Mouse (Mus musculus) neural tube, embryonic 11.5 days (tissue): ENCODE data around the gene Tmem186. TPM values are rescaled to one million over a fixed set of nuclear protein-coding genes. Genes with fewer than 3 reads are reported as not detected.

Source experiments
- ATAC-seq: fragments of 200-750 bp; cut with Nextera tagmentation; 2 replicates; pipeline ENCODE4 v1.8.0; 2017; ENCODE audit warnings: moderate number of reproducible peaks, mild to moderate bottlenecking, moderate TSS enrichment, moderate library complexity; ENCODE audit not compliant: insufficient read depth, low FRiP score, low TSS enrichment
- DNase-seq: peaks from one replicate; pipeline ENCODE4 v3.0.0-alpha.2; 2015; ENCODE audit warnings: low spot score
- H3K27ac ChIP-seq: fragments of 300-500 bp; sonication (generic); 2 replicates; pipeline ENCODE4 v1.5.1; 2014; ENCODE audit warnings: low read depth, mild to moderate bottlenecking, low read length
- H3K27me3 ChIP-seq: fragments of 300-500 bp; sonication (generic); 2 replicates; pipeline ENCODE4 v1.6.1; 2014; ENCODE audit warnings: mild to moderate bottlenecking, low read length, mixed read lengths; ENCODE audit not compliant: control insufficient read depth, insufficient read depth
- H3K36me3 ChIP-seq: fragments of 300-500 bp; sonication (generic); 2 replicates; pipeline ENCODE4 v1.6.1; 2014; ENCODE audit warnings: mild to moderate bottlenecking, low read length, moderate library complexity, mixed read lengths; ENCODE audit not compliant: control insufficient read depth, insufficient read depth
- H3K4me1 ChIP-seq: fragments of 300-500 bp; sonication (generic); 2 replicates; pipeline ENCODE4 v1.6.1; 2014; ENCODE audit warnings: low read length, mixed read lengths; ENCODE audit not compliant: control insufficient read depth, insufficient read depth
- H3K4me2 ChIP-seq: fragments of 300-500 bp; sonication (generic); 2 replicates; pipeline ENCODE4 v1.6.1; 2014; ENCODE audit warnings: low read depth, mild to moderate bottlenecking, moderate library complexity
- H3K4me3 ChIP-seq: fragments of 300-500 bp; sonication (generic); 2 replicates; pipeline ENCODE4 v1.5.1; 2014; ENCODE audit warnings: low read depth, low read length
- H3K9ac ChIP-seq: fragments of 300-500 bp; sonication (generic); 2 replicates; pipeline ENCODE4 v1.6.1; 2014; ENCODE audit warnings: mild to moderate bottlenecking, low read length
- H3K9me3 ChIP-seq: fragments of 300-500 bp; sonication (generic); 2 replicates; pipeline ENCODE4 v1.6.1; 2016; ENCODE audit warnings: low read length; ENCODE audit not compliant: control insufficient read depth
- WGBS: fragments of 180-500 bp; shearing (Covaris S2); extraction: QIAGEN DNeasy Blood & Tissue Kit; methylation state at CpG from one replicate; pipeline ENCODE4 v1.1.7; 2014; 5-methylcytosine and 5-hydroxymethylcytosine counted together
- polyA plus RNA-seq: library from polyadenylated mRNA; unstranded; fragments of >200 nt; fragmentation: Nextera tagmentation; extraction: Ambion mirVana; gene quantifications from 2 replicates; pipeline ENCODE4 v1.2.1, GENCODE M21; 2014

Tmem186 gene
- polyA plus RNA-seq, 1 experiment from 2014 or later, result 24.1 TPM

GRCm38 (mm10) chr16:8670041-8671035 is 32.8 kb upstream of the Tmem186 start:
- H3K9ac ChIP-seq, result peak overlapping the region; percentile 69
- H3K36me3 ChIP-seq, result no peaks in the 10 kb centered on the region
- 9% methylated on average over 15 of the region's 15 CpGs for whole genome bisulfite sequencing
- peak overlapping the region; percentile 62 for H3K4me3 ChIP-seq
- peak overlapping the region; percentile 64 for H3K4me2 ChIP-seq
- H3K4me1 ChIP-seq, result peaks cover 28% of the 10 kb centered on the region
- DNase-seq, result peak; percentile 68
- H3K27ac ChIP-seq, result peak overlapping the region; percentile 70; the same call in 1 of the 2 replicates
- 0 out of 2 replicates have a peak, but pooled peaks cover 5% of the 10 kb centered on the region for H3K27me3 ChIP-seq
- no peaks in the 10 kb centered on the region for H3K9me3 ChIP-seq
- peak; percentile 51 for ATAC-seq

GRCm38 (mm10) chr16:8669432-8669831 is 31.9 kb upstream of the Tmem186 start:
- no peak for ATAC-seq

GRCm38 (mm10) chr16:8668386-8668785 is 30.9 kb upstream of the Tmem186 start:
- Histone ChIP-seq H3K27me3 (0 out of 2 replicates have a peak, but pooled peaks cover 5% of the 10 kb centered on the region), H3K9me3 (no peaks in the 10 kb centered on the region), H3K4me2 (peak overlapping the region; percentile 8), H3K36me3 (no peaks in the 10 kb centered on the region; the same call in 1 of the 2 replicates), H3K4me3 (no peak overlapping the region), H3K27ac (no peak overlapping the region), H3K9ac (no peak overlapping the region), H3K4me1 (peaks cover 28% of the 10 kb centered on the region)
- DNase-seq (no peak), ATAC-seq (no peak)
- WGBS, result 71% methylated on average over 2 of the region's 2 CpGs

More at GRCm38 (mm10) chr16:8669432-8669831, 31.9 kb upstream of the Tmem186 start:
- Histone ChIP-seq H3K9me3 (no peaks in the 10 kb centered on the region), H3K27me3 (0 out of 2 replicates have a peak, but pooled peaks cover 5% of the 10 kb centered on the region), H3K27ac (no peak overlapping the region), H3K4me2 (peak overlapping the region; percentile 64), H3K9ac (peak overlapping the region; percentile 69), H3K4me1 (peaks cover 28% of the 10 kb centered on the region), H3K4me3 (peak overlapping the region; percentile 62), H3K36me3 (no peaks in the 10 kb centered on the region)
- WGBS, result 54% methylated on average over 5 of the region's 5 CpGs
- DNase-seq, result no peak

- H3K27ac ChIP-seq, result no peak overlapping the region
- H3K4me1 ChIP-seq, result peaks cover 28% of the 10 kb centered on the region
- no peak overlapping the region for H3K9ac ChIP-seq
- ATAC-seq, result no peak
- H3K4me2 ChIP-seq, result no peak overlapping the region
- no peak overlapping the region for H3K4me3 ChIP-seq
- H3K27me3 ChIP-seq, result 0 out of 2 replicates have a peak, but pooled peaks cover under 1% of the 10 kb centered on the region
- WGBS, result 78% methylated on average over 4 of the region's 4 CpGs
- no peaks in the 10 kb centered on the region for H3K9me3 ChIP-seq
- no peaks in the 10 kb centered on the region; the same call in 1 of the 2 replicates for H3K36me3 ChIP-seq
- DNase-seq, result no peak
Observed at GRCm38 (mm10) chr16:8667814-8668213, 30.3 kb upstream of the Tmem186 start.

GRCm38 (mm10) chr16:8667261-8667660 is 29.7 kb upstream of the Tmem186 start:
- H3K9me3 ChIP-seq, result no peaks in the 10 kb centered on the region
- peaks cover 3% of the 10 kb centered on the region; the same call in 1 of the 2 replicates for H3K36me3 ChIP-seq
- peaks cover 28% of the 10 kb centered on the region for H3K4me1 ChIP-seq
- H3K9ac ChIP-seq, result no peak overlapping the region
- ATAC-seq, result no peak
- no peak overlapping the region for H3K27ac ChIP-seq
- no peak overlapping the region for H3K4me3 ChIP-seq
- no peak overlapping the region for H3K4me2 ChIP-seq
- DNase-seq, result no peak
- no peaks in the 10 kb centered on the region for H3K27me3 ChIP-seq
- WGBS, result 88% methylated on average over 7 of the region's 7 CpGs

- H3K36me3 ChIP-seq, result peaks cover 3% of the 10 kb centered on the region; the same call in 1 of the 2 replicates
- H3K9ac ChIP-seq, result no peak overlapping the region
- H3K4me1 ChIP-seq, result peaks cover 28% of the 10 kb centered on the region
Observed at GRCm38 (mm10) chr16:8666452-8666851, 28.9 kb upstream of the Tmem186 start.

GRCm38 (mm10) chr16:8665367-8665766 is 27.9 kb upstream of the Tmem186 start:
- Histone ChIP-seq H3K27me3 (no peaks in the 10 kb centered on the region), H3K27ac (no peak overlapping the region), H3K9ac (no peak overlapping the region), H3K36me3 (peaks cover 7% of the 10 kb centered on the region), H3K9me3 (no peaks in the 10 kb centered on the region), H3K4me1 (peaks cover 24% of the 10 kb centered on the region), H3K4me2 (no peak overlapping the region), H3K4me3 (no peak overlapping the region)
- ATAC-seq (no peak), DNase-seq (no peak)
- WGBS, result 79% methylated on average over 5 of the region's 5 CpGs

More at GRCm38 (mm10) chr16:8666452-8666851, 28.9 kb upstream of the Tmem186 start:
- H3K9me3 ChIP-seq, result no peaks in the 10 kb centered on the region
- no peak overlapping the region for H3K27ac ChIP-seq
- H3K4me2 ChIP-seq, result no peak overlapping the region
- H3K27me3 ChIP-seq, result no peaks in the 10 kb centered on the region
- DNase-seq (no peak), ATAC-seq (no peak)
- WGBS, result 57% methylated on average over 2 of the region's 2 CpGs
- H3K4me3 ChIP-seq, result no peak overlapping the region

GRCm38 (mm10) chr16:8663606-8664539 is 26.4 kb upstream of the Tmem186 start:
- peaks cover 12% of the 10 kb centered on the region for H3K4me1 ChIP-seq
- 80% methylated on average over 24 of the region's 24 CpGs for WGBS
- H3K9ac ChIP-seq, result no peak overlapping the region
- no peak overlapping the region for H3K27ac ChIP-seq
- no peaks in the 10 kb centered on the region for H3K9me3 ChIP-seq
- peaks cover 9% of the 10 kb centered on the region for H3K36me3 ChIP-seq
- H3K4me2 ChIP-seq, result no peak overlapping the region
- ATAC-seq, result no peak
- H3K27me3 ChIP-seq, result no peaks in the 10 kb centered on the region
- DNase-seq, result no peak
- H3K4me3 ChIP-seq, result no peak overlapping the region
